Mouse (Mus musculus) embryonic fibroblast, embryonic 13.5 days (primary cell): ENCODE measurements around the gene Nmb. TPM values are rescaled to one million over a fixed set of nuclear protein-coding genes. Genes with fewer than 3 reads are reported as not detected.
"Not testable (repeated sequence)": the region's sequence is repeated elsewhere in the genome, so short reads cannot be mapped to it uniquely, and the experiment has no call there.

Source experiments
- H3K27ac ChIP-seq: 2 replicates; pipeline ENCODE4 v1.5.1; 2012; ENCODE audit warnings: low read length, control low read depth, inconsistent platforms; ENCODE audit not compliant: insufficient read depth
- H3K4me1 ChIP-seq: 2 replicates; pipeline ENCODE4 v1.6.1; 2011; ENCODE audit warnings: low read length; ENCODE audit not compliant: control insufficient read depth, insufficient read depth
- H3K4me3 ChIP-seq: 2 replicates; pipeline ENCODE4 v1.5.1; 2011; ENCODE audit warnings: mild to moderate bottlenecking, control low read depth, low read length; ENCODE audit not compliant: insufficient read depth
- CTCF ChIP-seq: IDR thresholded peaks from 2 replicates; pipeline ENCODE4 v1.5.1; 2011; ENCODE audit warnings: mild to moderate bottlenecking, control low read depth, low read length, moderate library complexity, borderline replicate concordance; ENCODE audit not compliant: insufficient read depth
- POLR2A ChIP-seq: IDR thresholded peaks from 2 replicates; pipeline ENCODE4 v1.6.1; 2011; ENCODE audit warnings: low read depth, mild to moderate bottlenecking, control low read depth, low read length, moderate library complexity
- polyA plus RNA-seq: library from polyadenylated mRNA; stranded (reverse); fragments of >200 nt; gene quantifications from 2 replicates; pipeline ENCODE4 v1.2.4, GENCODE M21; 2011; ENCODE audit warnings: low read depth; ENCODE audit not compliant: missing spikeins, insufficient read length

The Nmb gene
- polyA plus RNA-seq: 1.1 and 3.2 TPM in 2 replicates

DNA sequence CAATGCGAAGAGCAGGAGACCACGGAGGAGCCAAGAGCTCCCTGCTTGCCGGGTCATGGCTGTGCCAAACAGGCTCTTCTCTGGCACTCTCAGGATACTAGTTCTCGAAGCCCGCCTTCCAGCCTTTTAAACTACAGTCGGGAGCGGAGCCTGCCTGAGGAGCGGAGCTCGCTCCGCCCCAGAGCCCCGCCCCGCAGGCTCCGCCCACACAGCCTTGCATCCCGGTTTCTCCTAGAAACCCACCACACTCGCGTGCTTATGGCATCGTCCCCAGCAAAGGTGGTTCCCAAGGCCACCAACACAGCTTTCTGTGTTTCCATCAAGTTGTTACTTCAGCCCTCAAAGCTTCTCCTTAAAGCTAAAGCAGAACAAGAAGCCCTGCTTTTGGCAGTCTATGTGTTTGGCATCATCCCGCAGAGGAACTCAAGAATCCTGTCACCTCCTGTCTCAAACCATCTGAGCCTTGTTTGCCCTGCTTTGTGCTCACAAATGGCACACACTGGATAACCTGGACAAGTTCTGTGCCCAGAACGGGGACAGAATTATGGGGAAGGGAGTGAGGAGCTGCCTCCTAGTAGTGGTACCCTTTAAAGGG, at the start of gene Nmb:
Gene Nmb, minus strand, starts transcription at position 156 of the 595 bp plus-strand sequence.
- no peak within 1 kb of the TSS for H3K27ac ChIP-seq
- H3K4me1 ChIP-seq: peaks cover 4% of the 10 kb centered on the region; the same call in 1 of the 2 replicates
- TF ChIP-seq POLR2A (peak; percentile 37; the same call in 1 of the 2 replicates), CTCF (no peak)
- H3K4me3 ChIP-seq: peak within 1 kb of the TSS; percentile 32

GRCm38 (mm10) chr7:80954251-80954650, 49.4 kb upstream of the Nmb start:
- Histone ChIP-seq H3K4me3 (no peak overlapping the region), H3K4me1 (no peaks in the 10 kb centered on the region)
- no peak for TF ChIP-seq POLR2A
- TF ChIP-seq CTCF: no peak

GRCm38 (mm10) chr7:80952140-80952539, 47.3 kb upstream of the Nmb start:
- H3K4me3 ChIP-seq: no peak overlapping the region
- TF ChIP-seq POLR2A (no peak), CTCF (no peak)
- H3K27ac ChIP-seq: no peak overlapping the region
- no peaks in the 10 kb centered on the region for H3K4me1 ChIP-seq

More at GRCm38 (mm10) chr7:80954251-80954650, 49.4 kb upstream of the Nmb start:
- H3K27ac ChIP-seq: no peak overlapping the region

DNA sequence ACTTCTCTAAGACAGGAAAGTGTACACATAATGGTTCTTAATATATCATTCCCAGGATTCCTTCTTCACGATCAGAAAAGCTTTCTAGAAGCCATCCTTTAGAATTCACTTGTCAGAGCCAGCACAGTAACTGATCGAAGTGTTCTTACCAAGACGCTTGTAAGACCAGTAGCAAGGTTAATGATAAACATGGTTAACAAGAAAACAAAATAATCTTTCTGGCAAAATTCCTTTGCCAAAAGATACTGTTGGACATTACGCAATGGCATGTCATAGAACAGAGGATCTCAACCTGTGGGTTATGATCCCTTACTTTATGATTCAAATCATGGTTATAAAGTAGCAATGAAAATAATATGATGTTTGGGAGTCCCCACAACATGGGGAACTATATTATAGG, 46.6 kb upstream of the Nmb start:
- Histone ChIP-seq H3K27ac (no peak overlapping the region), H3K4me1 (no peaks in the 10 kb centered on the region), H3K4me3 (no peak overlapping the region)
- no peak for TF ChIP-seq POLR2A
- TF ChIP-seq CTCF: no peak

- Histone ChIP-seq H3K4me1 (peaks cover 10% of the 10 kb centered on the region; the same call in 1 of the 2 replicates), H3K4me3 (peak within 1 kb of the TSS; percentile 77), H3K27ac (peak within 1 kb of the TSS; percentile 86)
- TF ChIP-seq POLR2A (peak; percentile 89), CTCF (no peak)
These were observed 42.8 kb upstream of the Nmb start, which contains the start of gene Sec11a for GRCm38 (mm10) chr7:80947445-80948350. Sec11a (minus strand) TSS chr7:80947780.

DNA sequence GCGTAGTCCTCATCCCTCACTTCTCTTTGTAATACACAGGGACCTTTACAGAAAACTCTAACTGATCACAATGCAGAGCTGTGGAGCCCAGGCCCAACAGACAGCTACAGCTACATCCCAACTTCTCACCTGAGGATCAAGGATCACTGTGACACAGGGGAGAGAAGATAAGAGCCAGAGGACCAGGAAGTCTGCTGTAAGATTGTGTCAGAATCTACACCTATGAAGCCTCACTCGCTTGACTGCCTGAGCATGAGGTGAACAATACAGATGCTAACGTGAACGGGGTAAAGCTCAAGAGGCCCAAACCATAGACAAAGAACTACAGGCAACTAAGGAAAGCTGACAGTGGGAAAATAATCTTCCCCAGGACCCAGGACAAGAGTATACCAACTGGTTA, 34.9 kb upstream of the Nmb start:
- Histone ChIP-seq H3K27ac (no peak overlapping the region), H3K4me1 (no peaks in the 10 kb centered on the region), H3K4me3 (no peak overlapping the region)
- TF ChIP-seq POLR2A (no peak), CTCF (no peak)

GRCm38 (mm10) chr7:80937304-80937666, 32.4 kb upstream of the Nmb start:
- H3K4me1 ChIP-seq, H3K4me3 ChIP-seq, H3K27ac ChIP-seq: not testable (repeated sequence)

GRCm38 (mm10) chr7:80936617-80937303, 31.9 kb upstream of the Nmb start:
- H3K4me1 ChIP-seq, H3K4me3 ChIP-seq, H3K27ac ChIP-seq: not testable (repeated sequence)

- TF ChIP-seq CTCF: no peak
- TF ChIP-seq POLR2A: no peak
These were observed 31.0 kb upstream of the Nmb start for GRCm38 (mm10) chr7:80935834-80936233.

DNA sequence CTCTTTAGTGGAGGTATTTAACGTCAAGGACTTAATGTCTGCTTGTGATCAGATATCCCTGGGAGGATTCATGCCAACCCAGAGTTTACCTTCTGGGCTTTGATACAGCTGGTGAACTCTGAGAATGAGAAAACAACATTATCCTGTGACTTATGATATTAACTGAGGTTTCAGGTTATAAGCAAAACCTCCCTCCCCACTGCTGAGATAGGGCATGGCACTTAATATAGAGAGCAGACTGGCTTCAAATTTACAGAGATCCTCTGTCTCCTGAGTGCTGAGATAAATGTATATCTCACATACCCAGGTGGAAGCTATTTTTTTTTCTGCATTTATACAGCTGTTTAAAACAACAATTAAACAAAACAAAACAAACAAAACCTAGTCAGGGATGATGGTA, 27.9 kb upstream of the Nmb start:
- no peaks in the 10 kb centered on the region for H3K4me1 ChIP-seq
- H3K27ac ChIP-seq: no peak overlapping the region
- H3K4me3 ChIP-seq: no peak overlapping the region
- TF ChIP-seq CTCF (no peak), POLR2A (no peak)

More at GRCm38 (mm10) chr7:80935834-80936233, 31.0 kb upstream of the Nmb start:
- H3K4me3 ChIP-seq: no peak overlapping the region
- H3K4me1 ChIP-seq: no peaks in the 10 kb centered on the region
- H3K27ac ChIP-seq: no peak overlapping the region
